Mouse (Mus musculus): ENCODE measurements around the gene Rpgrip1l. TPM values are rescaled to one million over a fixed set of nuclear protein-coding genes. Genes with fewer than 3 reads are reported as not detected.

Rpgrip1l gene
- polyA plus RNA-seq, 1 experiment from 2014 or later = 13.6 TPM

GRCm38 (mm10) chr8:91249758-91250466, 63.1 kb downstream of the Rpgrip1l start:
- Histone ChIP-seq H3K4me2 (replicated peaks) (no peak overlapping the region), H3K27ac (replicated peaks) (no peak overlapping the region), H3K9me3 (no peaks in the 10 kb centered on the region), H3K9ac (replicated peaks) (no peak overlapping the region), H3K27me3 (no peaks in the 10 kb centered on the region), H3K4me1 (no peaks in the 10 kb centered on the region), H3K36me3 (peaks cover 4% of the 10 kb centered on the region; the same call in 1 of the 2 replicates), H3K4me3 (no peak overlapping the region)
- ATAC-seq (replicated peaks) = no peak
- 89% methylated on average over 9 of the region's 9 CpGs for WGBS

- no peaks in the 10 kb centered on the region for H3K27me3 ChIP-seq
- no peak overlapping the region for H3K9ac ChIP-seq (replicated peaks)
- no peaks in the 10 kb centered on the region for H3K9me3 ChIP-seq
- peaks cover 10% of the 10 kb centered on the region for H3K4me1 ChIP-seq
- H3K36me3 ChIP-seq = peaks cover 4% of the 10 kb centered on the region; the same call in 1 of the 2 replicates
- ATAC-seq (replicated peaks) = no peak
- WGBS = 60% methylated on average over 4 of the region's 4 CpGs
- no peak overlapping the region for H3K4me2 ChIP-seq (replicated peaks)
- H3K27ac ChIP-seq (replicated peaks) = no peak overlapping the region
- no peak overlapping the region for H3K4me3 ChIP-seq
Observed at GRCm38 (mm10) chr8:91245821-91246454, 67.1 kb downstream of the Rpgrip1l start.

GRCm38 (mm10) chr8:91242721-91243120, 70.3 kb downstream of the Rpgrip1l start:
- H3K4me3 ChIP-seq = no peak overlapping the region
- no peaks in the 10 kb centered on the region for H3K27me3 ChIP-seq
- no peak for ATAC-seq (replicated peaks)
- no peaks in the 10 kb centered on the region for H3K9me3 ChIP-seq
- no peak overlapping the region for H3K27ac ChIP-seq (replicated peaks)
- 72% methylated on average over 1 of the region's 1 CpGs for WGBS
- H3K4me1 ChIP-seq = peaks cover 11% of the 10 kb centered on the region
- H3K4me2 ChIP-seq (replicated peaks) = no peak overlapping the region
- H3K36me3 ChIP-seq = no peaks in the 10 kb centered on the region
- H3K9ac ChIP-seq (replicated peaks) = no peak overlapping the region

GRCm38 (mm10) chr8:91241873-91242519, 71.1 kb downstream of the Rpgrip1l start:
- WGBS = 48% methylated on average over 8 of the region's 8 CpGs
- no peaks in the 10 kb centered on the region for H3K36me3 ChIP-seq
- H3K4me2 ChIP-seq (replicated peaks) = no peak overlapping the region
- no peak for ATAC-seq (replicated peaks)
- H3K4me1 ChIP-seq = peaks cover 11% of the 10 kb centered on the region
- H3K4me3 ChIP-seq = no peak overlapping the region
- H3K9me3 ChIP-seq = no peaks in the 10 kb centered on the region
- no peaks in the 10 kb centered on the region for H3K27me3 ChIP-seq
- no peak overlapping the region for H3K27ac ChIP-seq (replicated peaks)
- H3K9ac ChIP-seq (replicated peaks) = no peak overlapping the region

GRCm38 (mm10) chr8:91241371-91241770, 71.7 kb downstream of the Rpgrip1l start:
- peaks cover 11% of the 10 kb centered on the region for H3K4me1 ChIP-seq
- H3K36me3 ChIP-seq = no peaks in the 10 kb centered on the region
- ATAC-seq (replicated peaks) = no peak
- H3K4me2 ChIP-seq (replicated peaks) = no peak overlapping the region
- no peaks in the 10 kb centered on the region for H3K27me3 ChIP-seq
- H3K4me3 ChIP-seq = no peak overlapping the region
- H3K9ac ChIP-seq (replicated peaks) = no peak overlapping the region
- no peak overlapping the region for H3K27ac ChIP-seq (replicated peaks)
- 16% methylated on average over 5 of the region's 5 CpGs for WGBS
- no peaks in the 10 kb centered on the region for H3K9me3 ChIP-seq

GRCm38 (mm10) chr8:91237191-91237590, 75.9 kb downstream of the Rpgrip1l start:
- H3K4me3 ChIP-seq = no peak overlapping the region
- H3K9me3 ChIP-seq = no peaks in the 10 kb centered on the region
- no peak overlapping the region for H3K9ac ChIP-seq (replicated peaks)
- 89% methylated on average over 2 of the region's 2 CpGs for WGBS
- no peak overlapping the region for H3K27ac ChIP-seq (replicated peaks)
- H3K4me1 ChIP-seq = peaks cover 11% of the 10 kb centered on the region
- H3K36me3 ChIP-seq = no peaks in the 10 kb centered on the region
- no peak for ATAC-seq (replicated peaks)
- H3K27me3 ChIP-seq = no peaks in the 10 kb centered on the region
- no peak overlapping the region for H3K4me2 ChIP-seq (replicated peaks)

- Histone ChIP-seq H3K36me3 (no peaks in the 10 kb centered on the region), H3K4me3 (no peak overlapping the region), H3K4me1 (no peaks in the 10 kb centered on the region), H3K9ac (replicated peaks) (no peak overlapping the region), H3K4me2 (replicated peaks) (no peak overlapping the region), H3K27me3 (no peaks in the 10 kb centered on the region), H3K9me3 (no peaks in the 10 kb centered on the region), H3K27ac (replicated peaks) (no peak overlapping the region)
- ATAC-seq (replicated peaks) = no peak
- WGBS = 31% methylated on average over 2 of the region's 2 CpGs
Observed at GRCm38 (mm10) chr8:91234097-91234496, 79.0 kb downstream of the Rpgrip1l start.

- no peaks in the 10 kb centered on the region for H3K9me3 ChIP-seq
- no peaks in the 10 kb centered on the region for H3K4me1 ChIP-seq
- no peaks in the 10 kb centered on the region for H3K27me3 ChIP-seq
- no peaks in the 10 kb centered on the region for H3K36me3 ChIP-seq
- no peak overlapping the region for H3K4me2 ChIP-seq (replicated peaks)
- 93% methylated on average over 7 of the region's 7 CpGs for WGBS
- no peak overlapping the region for H3K27ac ChIP-seq (replicated peaks)
- H3K4me3 ChIP-seq = no peak overlapping the region
- no peak overlapping the region for H3K9ac ChIP-seq (replicated peaks)
- ATAC-seq (replicated peaks) = no peak
Observed at GRCm38 (mm10) chr8:91227421-91227841, 85.6 kb downstream of the Rpgrip1l start.

- Histone ChIP-seq H3K36me3 (no peaks in the 10 kb centered on the region), H3K4me3 (no peak overlapping the region), H3K27ac (replicated peaks) (no peak overlapping the region), H3K9ac (replicated peaks) (no peak overlapping the region), H3K4me2 (replicated peaks) (no peak overlapping the region), H3K9me3 (no peaks in the 10 kb centered on the region), H3K4me1 (no peaks in the 10 kb centered on the region), H3K27me3 (no peaks in the 10 kb centered on the region)
- 87% methylated on average over 7 of the region's 7 CpGs for WGBS
- no peak for ATAC-seq (replicated peaks)
Observed at GRCm38 (mm10) chr8:91224227-91224626, 88.8 kb downstream of the Rpgrip1l start.

- no peaks in the 10 kb centered on the region for H3K9me3 ChIP-seq
- WGBS = 96% methylated on average over 2 of the region's 2 CpGs
Observed at GRCm38 (mm10) chr8:91221841-91222240, 91.2 kb downstream of the Rpgrip1l start.

GRCm38 (mm10) chr8:91218271-91218670, 94.8 kb downstream of the Rpgrip1l start:
- Histone ChIP-seq H3K9ac (replicated peaks) (no peak overlapping the region), H3K4me2 (replicated peaks) (no peak overlapping the region), H3K4me3 (no peak overlapping the region), H3K27me3 (no peaks in the 10 kb centered on the region), H3K4me1 (no peaks in the 10 kb centered on the region), H3K9me3 (no peaks in the 10 kb centered on the region), H3K27ac (replicated peaks) (no peak overlapping the region), H3K36me3 (no peaks in the 10 kb centered on the region)
- WGBS = 66% methylated on average over 4 of the region's 4 CpGs
- no peak for ATAC-seq (replicated peaks)

More at GRCm38 (mm10) chr8:91221841-91222240, 91.2 kb downstream of the Rpgrip1l start:
- Histone ChIP-seq H3K4me2 (replicated peaks) (no peak overlapping the region), H3K4me1 (no peaks in the 10 kb centered on the region), H3K27ac (replicated peaks) (no peak overlapping the region), H3K9ac (replicated peaks) (no peak overlapping the region), H3K4me3 (no peak overlapping the region), H3K27me3 (no peaks in the 10 kb centered on the region), H3K36me3 (no peaks in the 10 kb centered on the region)
- no peak for ATAC-seq (replicated peaks)

- Histone ChIP-seq H3K36me3 (no peaks in the 10 kb centered on the region), H3K4me2 (replicated peaks) (no peak overlapping the region), H3K4me3 (no peak overlapping the region), H3K27ac (replicated peaks) (no peak overlapping the region), H3K27me3 (no peaks in the 10 kb centered on the region), H3K9ac (replicated peaks) (no peak overlapping the region), H3K4me1 (no peaks in the 10 kb centered on the region), H3K9me3 (no peaks in the 10 kb centered on the region)
- WGBS = 89% methylated on average over 5 of the region's 5 CpGs
- no peak for ATAC-seq (replicated peaks)
Observed at GRCm38 (mm10) chr8:91217062-91217905, 95.8 kb downstream of the Rpgrip1l start.
